Mouse (Mus musculus) 416B (cell line): Measurements from ENCODE around the gene Abca4.

Experiments
- DNase-seq: peaks from one replicate; pipeline ENCODE4 v3.0.0; 2011; ENCODE audit warnings: low read depth

The Abca4 gene

DNA sequence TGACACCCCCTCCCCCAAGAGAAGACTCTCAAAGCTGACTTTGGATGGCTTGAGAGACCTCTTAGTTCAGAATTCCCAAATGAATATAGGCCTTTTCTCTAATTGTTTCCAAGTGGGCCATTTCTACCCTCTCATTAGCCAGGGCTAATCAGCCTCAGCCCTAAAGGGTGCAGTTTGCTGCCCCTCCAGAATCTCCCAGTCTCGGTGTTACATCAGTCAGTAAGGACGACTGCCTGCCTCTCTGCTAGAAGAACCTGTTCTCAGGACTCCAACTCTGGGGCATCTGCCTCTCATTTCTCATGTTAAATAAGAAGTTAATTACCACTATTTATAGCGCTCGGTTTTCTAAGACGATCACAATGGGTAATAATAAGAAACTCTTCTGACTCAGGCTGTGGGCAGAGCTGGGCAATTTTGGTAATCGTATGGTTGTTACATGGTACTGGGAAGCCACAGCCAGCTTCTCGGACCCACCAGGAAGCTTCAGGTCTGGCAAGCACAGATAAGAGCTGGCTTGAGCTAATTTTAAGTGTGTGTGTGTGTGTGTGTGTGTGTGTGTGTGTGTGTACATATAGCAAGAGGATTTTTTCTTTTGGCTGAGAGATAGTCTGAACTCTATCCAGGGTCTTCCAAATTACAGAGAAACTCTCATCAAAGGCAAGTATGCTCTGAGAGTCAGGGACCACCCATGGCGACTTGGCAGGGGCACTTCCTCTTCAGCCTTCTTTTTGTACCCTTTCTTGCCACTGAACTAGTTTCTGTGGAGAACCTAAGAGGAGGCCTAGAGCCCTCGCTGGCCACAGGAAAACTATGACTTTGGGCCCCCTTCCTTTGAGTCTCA is 67.1 kb downstream of the Abca4 start:
- peak; percentile 97 for DNase-seq

DNA sequence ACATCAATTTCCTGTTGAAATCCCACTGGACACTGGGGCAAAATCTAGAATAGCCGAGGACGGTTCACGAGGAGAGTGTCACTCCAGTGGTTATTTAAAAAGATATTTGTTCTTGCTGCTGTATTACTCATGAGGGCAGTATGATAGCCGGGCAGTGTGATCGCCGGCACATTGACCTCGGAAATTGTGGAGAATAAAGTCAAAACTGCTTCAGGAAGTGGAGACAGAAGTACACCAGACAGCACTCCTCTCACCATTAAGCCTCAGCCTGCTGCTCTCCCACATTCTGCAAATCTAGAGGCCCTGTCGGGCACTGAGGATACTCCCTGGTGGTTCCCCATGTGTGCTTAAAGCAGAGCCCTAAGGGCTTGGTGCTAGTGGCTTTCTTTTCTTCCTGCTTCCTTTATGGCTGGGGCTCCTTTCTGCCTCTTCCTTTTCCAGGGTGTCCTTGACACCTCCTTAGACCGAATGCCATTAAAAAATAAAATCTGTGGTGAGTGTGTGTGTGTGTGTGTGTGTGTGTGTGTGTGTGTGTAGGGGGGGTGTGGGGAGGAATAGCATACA is 74.5 kb downstream of the Abca4 start:
- DNase-seq: peak; percentile 59

DNA sequence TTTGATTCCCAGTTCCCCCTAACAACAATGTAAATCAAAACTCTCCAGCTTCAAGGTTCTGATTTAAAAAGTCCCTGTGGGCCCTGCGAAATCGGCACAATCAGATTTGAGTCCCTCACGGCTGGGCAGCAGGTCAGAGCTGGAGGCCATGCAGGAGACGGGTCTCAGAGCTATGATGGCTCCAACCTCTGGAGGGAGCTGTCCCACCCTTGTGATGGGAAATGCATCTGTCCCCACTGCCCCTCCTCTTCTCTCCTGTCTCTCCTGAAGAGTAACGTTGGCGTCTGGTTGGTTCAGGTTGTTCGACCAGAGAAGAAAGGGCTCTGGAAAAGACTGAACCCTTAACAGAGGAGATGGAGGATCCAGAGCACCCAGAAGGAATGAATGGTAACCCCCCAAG is 75.5 kb downstream of the Abca4 start:
- DNase-seq: peak; percentile 24

DNA sequence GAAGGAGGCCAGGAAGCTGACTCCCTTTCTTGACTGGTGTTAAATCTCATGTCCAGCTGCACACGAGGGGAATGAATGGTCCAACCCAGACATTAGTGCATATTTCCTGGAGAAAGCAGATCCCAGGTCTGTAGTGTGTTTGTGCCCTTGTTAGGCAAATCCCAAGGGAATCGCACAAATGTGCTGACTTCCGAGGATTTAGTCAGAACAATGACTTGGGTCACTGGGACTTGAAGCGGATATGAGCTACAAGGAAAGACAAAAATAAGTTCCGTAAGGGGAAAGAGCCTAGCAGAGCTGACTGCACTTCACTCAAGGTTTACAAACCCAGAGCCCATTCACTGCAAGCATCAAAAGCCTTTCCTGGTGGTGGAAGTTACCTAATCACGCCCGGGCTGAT is 76.0 kb downstream of the Abca4 start:
- DNase-seq: no peak

DNA sequence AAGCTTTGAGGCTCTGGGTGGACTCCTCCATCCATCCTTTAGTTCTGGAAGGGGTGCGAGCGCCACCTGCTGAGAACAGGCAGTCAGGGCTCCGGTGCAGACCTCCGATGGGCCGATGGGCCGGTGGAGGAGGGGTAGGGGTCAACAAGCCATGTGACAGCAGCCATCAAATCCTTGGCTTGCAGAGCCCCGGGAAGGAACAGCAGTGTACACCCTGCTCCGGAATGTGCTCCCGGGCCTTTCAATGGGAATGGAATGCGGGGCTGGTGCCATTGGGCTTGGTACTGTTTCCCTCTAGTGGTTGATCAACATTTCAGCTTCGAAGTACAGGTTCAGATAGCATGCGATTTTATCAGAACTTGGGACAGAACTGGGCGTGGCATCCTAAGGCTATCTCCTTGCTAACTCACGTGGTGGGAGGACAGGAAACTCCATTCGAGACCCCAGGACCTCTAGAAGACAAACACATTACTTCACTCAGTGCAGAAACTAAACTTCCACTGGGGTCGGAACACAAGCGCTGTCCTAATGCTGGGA is 78.0 kb downstream of the Abca4 start:
- peak; percentile 86 for DNase-seq

DNA sequence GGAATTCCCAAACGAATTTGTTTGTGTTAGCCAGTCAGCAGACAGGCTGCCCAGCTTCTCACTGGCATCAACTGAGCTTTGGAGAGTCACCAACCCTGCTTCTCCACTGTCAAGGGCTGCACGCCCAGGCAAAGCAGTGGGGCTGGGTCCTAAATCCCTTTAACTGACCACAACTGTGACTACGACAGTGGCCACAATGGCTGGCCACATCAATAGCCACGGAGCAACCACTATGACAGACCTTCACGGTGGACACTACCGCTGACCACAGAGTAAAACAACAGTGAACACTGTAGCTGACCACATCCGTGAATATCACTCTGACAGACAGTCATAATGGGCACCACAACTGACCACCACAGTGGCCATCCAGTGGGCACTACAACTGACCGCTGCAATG is 78.6 kb downstream of the Abca4 start:
- DNase-seq: peak; percentile 53

DNA sequence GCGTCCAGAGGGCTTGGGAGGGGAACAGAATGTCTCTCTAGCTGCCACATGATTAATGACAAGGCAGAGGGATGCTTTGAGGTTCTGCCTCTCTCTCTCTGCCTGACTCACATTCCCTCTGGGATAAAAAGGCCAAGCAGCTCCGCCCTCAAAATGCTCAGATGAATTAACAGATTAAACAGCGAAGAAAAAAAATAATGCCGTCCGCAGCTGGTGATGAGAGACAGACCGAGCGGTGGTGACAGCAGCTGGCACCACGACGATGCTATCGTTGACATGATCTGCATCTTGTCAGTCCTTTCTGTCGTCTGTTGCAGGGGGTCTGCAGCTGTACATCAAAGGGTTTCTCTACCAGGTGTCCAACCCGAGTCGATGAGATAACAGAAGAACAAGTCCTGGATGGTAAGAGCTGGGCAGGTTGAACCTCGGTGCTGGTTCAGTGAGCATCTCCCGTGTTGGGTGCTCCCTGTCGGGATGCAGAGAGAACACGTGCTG is 84.8 kb downstream of the Abca4 start:
- no peak for DNase-seq

DNA sequence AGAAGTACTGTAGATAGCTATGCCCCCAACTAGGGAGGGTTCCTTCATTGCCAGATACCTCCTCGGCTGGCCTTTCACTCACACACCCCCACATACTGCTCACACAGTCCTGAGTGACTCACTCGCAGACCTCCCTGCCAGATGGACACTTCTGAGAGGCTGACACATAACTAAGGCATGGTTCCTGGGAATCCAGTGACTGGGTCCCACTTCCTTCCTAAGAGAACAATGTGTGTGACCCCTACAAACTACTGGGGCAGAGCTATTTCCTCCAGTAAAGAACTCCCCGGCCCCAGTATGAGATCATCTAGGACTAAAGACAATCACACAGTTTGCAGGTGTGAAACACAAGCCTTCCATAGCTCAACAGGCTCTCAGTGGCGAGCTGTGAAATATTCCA is 86.5 kb downstream of the Abca4 start:
- DNase-seq: peak; percentile 34

DNA sequence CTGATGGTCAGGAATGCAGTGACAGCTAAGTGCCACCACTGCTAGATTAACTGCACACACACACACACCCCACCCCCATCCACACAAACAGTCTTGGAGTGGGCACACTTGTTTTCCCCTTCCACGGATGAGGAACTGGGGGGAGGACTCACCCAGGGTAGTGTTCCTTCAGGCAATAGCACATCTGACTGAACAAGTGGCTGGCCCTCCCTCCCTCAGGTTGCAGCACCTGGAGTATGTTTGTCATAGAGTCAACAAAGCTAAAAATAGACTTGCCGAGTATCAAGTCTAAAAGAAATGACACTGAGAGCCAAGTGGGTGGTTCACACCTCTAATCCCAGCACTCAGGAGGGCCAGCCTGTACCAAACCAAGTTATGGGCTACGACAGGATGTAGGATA is 87.4 kb downstream of the Abca4 start:
- no peak for DNase-seq

DNA sequence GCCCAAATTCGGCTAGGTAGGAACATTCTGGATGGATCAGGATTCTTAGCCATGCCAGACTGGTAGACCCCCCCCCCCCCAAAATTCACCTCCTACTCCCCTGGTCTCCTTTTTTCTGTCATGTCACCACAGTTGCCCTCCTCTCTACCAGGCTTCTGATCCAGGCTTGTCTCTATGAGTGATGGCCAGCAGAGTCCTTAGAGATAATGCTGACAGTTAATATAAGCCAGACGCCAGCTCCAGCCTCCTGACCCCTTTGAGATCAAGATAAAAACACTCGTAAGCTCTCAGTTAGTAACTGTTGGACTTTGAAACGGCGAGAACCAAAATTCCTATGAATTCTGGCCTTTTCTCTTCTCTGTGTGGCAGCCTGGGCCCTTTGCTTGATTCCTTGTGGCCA is 89.0 kb downstream of the Abca4 start:
- no peak for DNase-seq

DNA sequence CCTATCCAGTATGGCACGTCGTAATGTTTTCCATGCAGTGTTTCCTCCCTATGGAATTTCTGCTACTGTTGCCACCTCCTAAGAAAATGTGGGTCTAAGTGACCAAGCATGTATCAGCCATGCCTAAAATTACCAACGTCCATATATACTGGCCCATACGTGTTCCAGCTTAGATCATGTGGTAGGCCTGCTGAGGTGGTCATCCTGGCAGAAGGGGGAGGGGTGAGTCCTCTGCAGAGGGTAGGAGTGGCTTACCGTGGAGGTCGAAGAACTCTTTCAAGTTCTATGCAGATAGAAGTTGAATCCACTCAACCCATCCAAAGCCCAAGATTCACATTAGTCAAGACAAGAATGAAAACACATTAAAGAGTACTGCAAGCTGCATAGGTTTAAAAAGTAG is 89.6 kb downstream of the Abca4 start:
- DNase-seq: no peak

DNA sequence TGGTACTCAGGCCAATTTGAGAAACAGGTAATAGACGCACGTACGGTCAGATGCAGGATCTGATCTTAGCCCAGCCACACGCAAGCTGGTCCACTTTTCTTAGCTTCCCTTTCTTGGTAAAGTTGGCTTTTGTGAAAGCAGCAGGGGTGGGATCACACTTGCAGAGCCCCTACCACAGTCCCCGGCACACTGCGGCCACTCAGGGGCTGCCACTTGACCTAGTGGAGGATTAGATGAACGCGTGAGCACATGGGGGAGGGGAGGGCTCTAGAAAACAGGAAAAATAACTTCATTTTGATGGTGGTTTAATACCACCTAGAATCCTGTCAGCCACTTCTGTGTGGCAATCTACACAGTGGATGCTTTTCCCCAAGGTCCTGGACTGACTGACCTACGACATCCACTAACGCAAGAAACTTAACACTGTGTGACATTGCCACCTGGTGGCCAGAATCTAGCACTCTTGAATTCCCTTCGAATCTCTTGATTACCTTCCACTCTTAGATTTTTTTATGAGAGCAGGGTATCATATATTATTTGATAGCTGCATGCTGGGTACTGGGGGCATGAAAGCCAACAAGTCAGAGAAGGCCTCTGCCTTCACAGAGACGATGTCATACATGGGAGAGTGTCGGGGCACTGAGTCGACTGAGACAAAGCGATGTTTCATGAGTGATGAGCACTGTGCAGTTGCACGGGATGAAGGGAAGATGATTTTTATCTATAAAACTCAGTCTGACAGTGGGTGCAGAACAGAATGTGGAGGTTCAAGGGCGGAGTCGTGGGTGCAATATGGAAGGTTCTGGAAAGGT is 96.6 kb downstream of the Abca4 start:
- peak; percentile 61 for DNase-seq

DNA sequence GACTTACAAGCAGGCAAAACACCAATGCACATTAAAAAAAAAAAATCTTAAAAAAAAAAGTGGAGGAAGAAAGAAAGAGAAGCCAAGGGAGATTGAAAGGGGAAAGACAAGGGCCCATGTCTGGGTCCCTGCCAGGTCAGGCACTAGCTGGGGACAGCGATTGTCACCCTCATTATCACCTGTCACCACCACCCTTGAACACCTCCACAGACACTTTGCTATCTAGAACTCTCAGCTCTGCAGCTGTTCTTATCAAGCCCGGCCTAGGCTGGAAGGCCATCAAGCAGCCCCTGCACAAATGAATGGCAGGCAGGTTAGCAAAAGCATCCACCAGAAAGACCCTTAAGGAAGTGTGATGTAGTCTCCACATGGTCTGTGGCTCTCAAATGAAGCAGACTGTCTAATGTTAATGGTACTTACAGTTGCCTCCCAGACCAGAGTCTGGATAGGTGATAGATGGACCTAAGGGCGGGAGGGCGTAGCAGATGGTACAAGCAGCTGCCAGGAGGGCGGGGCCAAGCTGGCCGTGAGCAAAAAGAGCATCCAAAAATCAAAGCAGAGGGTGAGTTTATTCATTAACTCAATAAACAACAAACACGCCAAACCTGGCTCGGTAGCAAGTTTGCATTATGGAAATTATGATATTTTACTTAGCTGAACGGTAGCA is 98.1 kb downstream of the Abca4 start:
- no peak for DNase-seq

DNA sequence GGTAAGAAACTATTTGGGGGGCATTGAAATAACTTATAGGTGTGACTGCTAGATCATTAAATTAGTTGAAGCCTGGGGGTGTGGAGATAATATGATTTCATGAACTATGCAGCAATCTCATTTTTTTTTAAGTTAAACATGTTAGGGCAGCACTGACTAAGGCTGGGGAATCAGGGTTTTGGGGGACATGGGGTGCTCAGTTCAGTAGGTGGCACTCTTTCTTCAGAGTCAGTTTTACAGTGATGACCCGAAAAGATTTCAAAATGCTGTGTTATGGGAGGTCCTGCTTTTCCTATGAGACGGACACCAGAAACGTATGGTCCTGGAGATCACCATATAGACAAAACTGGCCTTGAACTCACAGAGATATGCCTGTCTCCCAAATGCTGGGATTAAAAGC is 99.2 kb downstream of the Abca4 start:
- DNase-seq: no peak

DNA sequence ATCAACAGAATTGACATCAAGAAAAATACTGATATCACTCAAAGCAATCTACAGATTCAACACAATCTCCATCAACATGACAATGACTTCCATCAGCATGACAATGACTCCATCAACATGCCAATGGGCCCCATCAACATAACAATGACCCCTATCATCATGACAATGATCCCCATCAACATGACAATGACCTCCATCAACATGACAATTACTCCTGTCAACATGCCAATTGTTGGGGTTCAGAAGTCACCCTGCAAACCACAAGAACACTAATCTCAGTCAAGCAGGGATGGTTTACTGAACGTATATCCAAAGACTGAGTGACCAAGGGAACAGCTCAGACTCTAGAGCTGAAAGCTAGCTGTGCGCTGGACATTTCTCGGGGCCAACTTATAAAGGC is 101.2 kb downstream of the Abca4 start:
- DNase-seq: no peak

DNA sequence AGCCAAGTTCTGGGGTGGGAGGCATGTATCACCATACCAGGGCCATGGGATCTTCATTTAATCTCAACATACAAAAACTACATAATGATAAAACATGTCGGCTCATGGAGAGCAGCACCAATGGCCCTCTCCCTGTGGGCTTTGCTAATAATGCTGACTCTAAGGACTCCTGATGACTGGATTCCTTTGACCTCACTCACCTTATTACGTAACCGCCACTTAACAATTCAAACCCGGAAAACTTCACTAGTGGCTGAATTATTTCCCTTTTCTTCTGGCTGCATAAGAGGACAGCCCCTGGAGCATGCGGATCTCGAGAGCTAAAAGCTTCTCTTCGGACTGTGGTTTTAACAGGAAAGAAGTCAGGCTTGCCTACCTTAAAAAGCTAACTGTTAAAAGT is 106.6 kb downstream of the Abca4 start:
- DNase-seq: no peak

DNA sequence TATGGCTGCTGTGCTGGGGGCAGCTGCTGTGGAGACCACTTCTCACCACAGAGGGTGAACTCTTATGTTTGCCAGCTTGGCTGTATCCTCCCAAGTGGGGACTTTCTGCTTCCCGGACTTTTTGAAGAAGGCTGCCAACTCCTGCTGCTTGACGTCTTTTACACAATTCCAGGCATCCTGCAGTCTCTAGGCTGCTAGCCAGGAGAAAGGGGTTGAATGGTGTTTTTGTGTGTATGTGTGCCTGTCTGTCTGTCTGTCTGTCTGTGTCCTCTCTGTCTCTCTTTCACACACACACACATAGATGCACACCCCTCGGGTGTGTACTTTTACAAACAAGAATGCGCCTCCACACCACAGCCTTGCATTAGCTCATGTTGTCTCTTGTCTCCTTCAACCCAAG is 108.2 kb downstream of the Abca4 start:
- no peak for DNase-seq

DNA sequence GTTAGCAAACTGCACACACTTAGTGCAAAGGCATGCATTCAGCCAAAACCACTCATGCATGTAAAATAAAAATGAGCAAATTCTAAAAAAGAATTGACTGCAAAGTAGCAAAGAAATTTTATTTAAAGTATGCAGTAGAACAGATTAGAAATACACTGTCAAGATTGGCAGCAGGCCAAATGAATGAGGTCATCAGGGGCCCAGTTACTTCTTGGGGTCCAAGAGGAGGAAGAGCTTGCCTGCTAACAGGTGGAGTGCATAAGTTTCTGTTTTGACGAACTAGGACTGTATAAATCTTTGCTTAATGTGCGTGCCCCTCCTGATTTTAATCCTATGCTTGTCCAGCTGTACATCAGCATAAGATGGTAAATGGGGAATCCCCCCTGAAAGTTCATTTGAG is 109.8 kb downstream of the Abca4 start:
- DNase-seq: peak; percentile 26

DNA sequence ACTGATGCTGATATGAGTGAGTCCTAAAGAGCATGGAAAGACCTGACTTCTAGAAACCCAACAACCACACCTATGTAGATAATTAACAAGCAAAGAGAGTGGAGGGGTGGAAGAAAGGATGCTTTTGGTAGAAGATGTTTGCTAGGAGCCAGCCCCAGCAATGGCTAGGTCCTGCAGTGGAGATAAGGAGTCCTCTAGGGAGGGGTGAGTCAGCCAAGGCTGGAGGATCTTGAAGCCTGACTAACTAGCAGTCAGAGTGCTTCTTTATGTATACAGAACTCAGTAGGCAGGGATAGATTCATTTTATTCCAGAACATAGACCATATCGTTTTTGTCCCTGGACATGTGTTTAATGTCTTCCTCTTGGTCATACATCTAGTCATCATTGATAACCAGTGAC is 115.2 kb downstream of the Abca4 start:
- no peak for DNase-seq

DNA sequence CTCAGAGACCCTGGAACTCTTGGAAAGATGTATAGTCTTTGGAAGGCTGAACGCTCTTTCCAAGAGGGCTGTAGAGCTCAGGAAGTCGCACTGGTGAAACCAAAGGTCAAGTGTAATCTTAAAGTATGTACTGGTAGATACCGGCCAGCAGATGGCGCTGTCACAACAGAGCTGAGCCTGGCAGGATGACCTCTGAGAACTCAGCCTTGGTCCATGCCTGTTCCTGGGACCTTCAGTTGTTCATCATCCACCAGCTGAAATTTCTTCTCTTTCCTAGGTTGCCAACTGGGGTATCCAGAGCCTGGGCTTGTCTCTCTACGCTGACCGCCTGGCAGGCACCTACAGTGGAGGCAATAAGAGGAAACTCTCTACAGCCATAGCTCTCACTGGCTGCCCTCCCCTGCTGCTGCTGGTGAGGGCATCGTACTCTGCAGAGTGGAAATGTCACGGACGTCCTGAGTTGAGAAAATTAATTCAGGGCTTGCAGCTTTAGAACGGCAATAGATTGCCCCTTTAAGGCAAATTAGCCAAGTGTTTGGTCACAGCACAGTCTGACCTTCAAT is 125.5 kb downstream of the Abca4 start:
- DNase-seq: peak; percentile 73

DNA sequence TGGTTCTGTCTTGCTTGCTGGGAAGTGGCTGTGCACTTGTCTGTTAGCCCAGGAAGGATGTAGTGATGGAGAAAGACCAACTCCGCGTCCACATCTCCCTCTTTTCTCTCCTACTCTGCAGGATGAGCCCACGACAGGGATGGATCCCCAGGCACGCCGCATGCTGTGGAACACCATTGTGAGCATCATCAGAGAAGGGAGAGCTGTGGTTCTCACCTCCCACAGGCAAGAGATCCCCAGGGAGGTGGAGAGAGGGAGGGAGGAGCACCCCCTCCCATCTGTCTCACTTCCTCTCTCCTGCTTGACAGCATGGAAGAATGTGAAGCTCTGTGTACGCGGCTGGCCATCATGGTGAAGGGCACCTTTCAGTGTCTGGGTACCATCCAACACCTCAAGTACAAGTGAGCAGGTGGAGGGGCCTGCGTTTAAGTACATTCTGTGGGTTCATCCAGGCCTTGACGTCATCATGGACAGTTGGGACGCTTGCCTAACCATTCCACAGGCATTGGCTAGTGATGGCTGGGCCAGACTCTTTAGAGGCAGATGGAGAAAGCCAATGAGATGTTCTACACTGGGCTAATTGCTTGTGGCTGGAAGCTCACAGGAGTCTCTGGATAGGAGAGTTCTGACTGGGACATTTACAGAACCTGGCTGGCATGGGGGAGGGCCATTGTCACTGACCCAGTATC is 126.5 kb downstream of the Abca4 start:
- no peak for DNase-seq
